In genomic region chr5:64479315-64479714, GRCm38 (mm10) we compare ENCODE assay signal across 12 mouse cellular contexts.
DNase-seq lines count a peak whose midpoint lies in the region; ATAC-seq and TF ChIP-seq lines count a peak whose summit lies in the region.
"Had no signal": no experiment of that assay in that cellular context is flagged by ENCODE, and none has a peak within 500 bp of the region (broad histone marks: within the 10 kb centered on the region; RNA-seq: fewer than 3 reads in every experiment).

No protein-coding gene starts in this region.

- no peak overlapping the region for H3K4me2 ChIP-seq in hindbrain, postnatal 0 days (ENCODE audit: low read depth, low read length)
- H3K4me2 ChIP-seq in hindbrain, embryonic 13.5 days, result no peak overlapping the region
- no peak overlapping the region for H3K4me2 ChIP-seq in embryonic facial prominence, embryonic 14.5 days (ENCODE audit: low read depth, low read length)
- H3K4me2 ChIP-seq: heart, embryonic 15.5 days; liver, embryonic 12.5 days had no signal

- H3K36me3 ChIP-seq in hindbrain, postnatal 0 days (ENCODE audit: insufficient read depth, low read length), result no peaks in the 10 kb centered on the region
- H3K36me3 ChIP-seq in hindbrain, embryonic 13.5 days, result no peaks in the 10 kb centered on the region
- no peaks in the 10 kb centered on the region for H3K36me3 ChIP-seq in embryonic facial prominence, embryonic 14.5 days (ENCODE audit: control insufficient read depth, insufficient read depth, low read length)
- H3K36me3 ChIP-seq: heart, embryonic 15.5 days; liver, embryonic 12.5 days had no signal

- WGBS in hindbrain, postnatal 0 days, result 52% methylated on average over 8 of the region's 8 CpGs
- 67% methylated on average over 8 of the region's 8 CpGs for WGBS in hindbrain, embryonic 13.5 days
- 17% methylated on average over 8 of the region's 8 CpGs for WGBS in embryonic facial prominence, embryonic 14.5 days

- no peaks in the 10 kb centered on the region for H3K9me3 ChIP-seq in hindbrain, postnatal 0 days (ENCODE audit: low read length)
- H3K9me3 ChIP-seq in hindbrain, embryonic 13.5 days, result no peaks in the 10 kb centered on the region
- H3K9me3 ChIP-seq in embryonic facial prominence, embryonic 14.5 days (ENCODE audit: control insufficient read depth, low read length), result no peaks in the 10 kb centered on the region
- H3K9me3 ChIP-seq: heart, embryonic 15.5 days; liver, embryonic 12.5 days had no signal

- no peak overlapping the region for H3K9ac ChIP-seq in hindbrain, postnatal 0 days (replicated peaks; ENCODE audit: low read length)
- H3K9ac ChIP-seq in hindbrain, embryonic 13.5 days, result no peak overlapping the region
- H3K9ac ChIP-seq in embryonic facial prominence, embryonic 14.5 days (ENCODE audit: low read depth, low read length), result no peak overlapping the region
- H3K9ac ChIP-seq: heart, embryonic 15.5 days; liver, embryonic 12.5 days had no signal

- peak; percentile 29 for DNase-seq in hindbrain, postnatal 0 days (ENCODE audit: low spot score)
- peak; percentile 20 for DNase-seq in Muller cell, postnatal 12 days (ENCODE audit: inconsistent ontology term)
- DNase-seq in embryonic facial prominence, embryonic 14.5 days (ENCODE audit: low spot score), result peak; percentile 79
- DNase-seq in kidney, postnatal 10 days, result peak; percentile 45
- no peak for DNase-seq in right cerebral cortex, postnatal 4 days
- no peak for DNase-seq in heart, adult 11 months
- DNase-seq: gastrocnemius, adult 2 months; thymus, adult 2 months had no signal

- no peak for ATAC-seq in hindbrain, postnatal 0 days
- ATAC-seq in hindbrain, embryonic 13.5 days (ENCODE audit: low FRiP score), result no peak
- peak; percentile 85 for ATAC-seq in embryonic facial prominence, embryonic 14.5 days (ENCODE audit: low read depth)
- ATAC-seq: liver, embryonic 12.5 days had no signal

- H3K4me3 ChIP-seq in hindbrain, postnatal 0 days (ENCODE audit: low read length), result no peak overlapping the region
- no peak overlapping the region for H3K4me3 ChIP-seq in hindbrain, embryonic 13.5 days
- H3K4me3 ChIP-seq in embryonic facial prominence, embryonic 14.5 days (ENCODE audit: low read depth, low read length), result no peak overlapping the region
- H3K4me3 ChIP-seq: gastrocnemius, adult 2 months; heart, embryonic 15.5 days; liver, embryonic 12.5 days had no signal

- H3K27me3 ChIP-seq in hindbrain, postnatal 0 days (ENCODE audit: insufficient read depth, low read length), result no peaks in the 10 kb centered on the region
- H3K27me3 ChIP-seq in hindbrain, embryonic 13.5 days, result peaks cover 15% of the 10 kb centered on the region; the same call in 1 of the 2 replicates
- H3K27me3 ChIP-seq in embryonic facial prominence, embryonic 14.5 days (replicated peaks; ENCODE audit: control insufficient read depth, insufficient read depth, low read length), result no peaks in the 10 kb centered on the region
- H3K27me3 ChIP-seq: heart, embryonic 15.5 days; liver, embryonic 12.5 days had no signal

- H3K4me1 ChIP-seq in hindbrain, postnatal 0 days (ENCODE audit: insufficient read depth, low read length), result no peaks in the 10 kb centered on the region
- H3K4me1 ChIP-seq in hindbrain, embryonic 13.5 days (replicated peaks), result peaks cover 4% of the 10 kb centered on the region
- H3K4me1 ChIP-seq in embryonic facial prominence, embryonic 14.5 days (ENCODE audit: control insufficient read depth, insufficient read depth, low read length), result no peaks in the 10 kb centered on the region
- H3K4me1 ChIP-seq: heart, embryonic 15.5 days; liver, embryonic 12.5 days had no signal

- TF ChIP-seq CTCF in hindbrain, postnatal 0 days (IDR thresholded peaks at IDR 0.05; ENCODE audit: low read depth), result no peak

- H3K27ac ChIP-seq in hindbrain, postnatal 0 days, result no peak overlapping the region
- no peak overlapping the region for H3K27ac ChIP-seq in hindbrain, embryonic 13.5 days
- no peak overlapping the region for H3K27ac ChIP-seq in embryonic facial prominence, embryonic 14.5 days (replicated peaks; ENCODE audit: low read depth, low read length)
- H3K27ac ChIP-seq: gastrocnemius, adult 2 months; heart, embryonic 15.5 days; liver, embryonic 12.5 days; macrophage had no signal

Comparison
In these comparisons a context has a peak if more than half of its experiments do, and no peak if none do; other contexts are left out.
1. DNase-seq: peak in hindbrain, postnatal 0 days (single experiment), Muller cell, postnatal 12 days (single experiment), embryonic facial prominence, embryonic 14.5 days (single experiment) and kidney, postnatal 10 days (single experiment); none in right cerebral cortex, postnatal 4 days (single experiment) and heart, adult 11 months (single experiment).